Mouse (Mus musculus) liver, adult 2 months (tissue): ENCODE results near the gene Elovl4. TPM values are rescaled to one million over a fixed set of nuclear protein-coding genes. Genes with fewer than 3 reads are reported as not detected.

Experiments used
- DNase-seq: peaks from one replicate; pipeline ENCODE4 v3.0.0-alpha.2; 2011; ENCODE audit warnings: low read depth, low spot score; ENCODE audit errors: extremely low read depth
- H3K27ac ChIP-seq: fragments of 200-500 bp; replicated peaks from 2 replicates; pipeline ENCODE4 v1.5.1; 2012; ENCODE audit warnings: low read depth, mild to moderate bottlenecking, control low read depth, inconsistent platforms, low read length; ENCODE audit not compliant: insufficient read depth
- H3K27me3 ChIP-seq: fragments of 200-500 bp; 2 replicates; pipeline ENCODE4 v1.6.1; 2012; ENCODE audit warnings: mild to moderate bottlenecking, moderate library complexity, low read length, inconsistent platforms; ENCODE audit not compliant: control insufficient read depth, insufficient read depth
- H3K36me3 ChIP-seq: fragments of 200-500 bp; 2 replicates; pipeline ENCODE4 v1.6.1; 2012; ENCODE audit warnings: low read length, inconsistent platforms; ENCODE audit not compliant: control insufficient read depth, insufficient read depth
- H3K4me1 ChIP-seq: fragments of 200-500 bp; 2 replicates; pipeline ENCODE4 v1.6.1; 2011; ENCODE audit warnings: low read length; ENCODE audit not compliant: control insufficient read depth, insufficient read depth
- H3K4me3 ChIP-seq: fragments of 200-500 bp; 2 replicates; pipeline ENCODE4 v1.5.1; 2011; ENCODE audit warnings: low read depth, mild to moderate bottlenecking, control low read depth, low read length, moderate library complexity; ENCODE audit not compliant: insufficient read depth
- H3K79me2 ChIP-seq: fragments of 200-500 bp; 2 replicates; pipeline ENCODE4 v1.6.1; 2012; ENCODE audit warnings: inconsistent platforms, mild to moderate bottlenecking, low read length, moderate library complexity; ENCODE audit not compliant: control insufficient read depth, insufficient read depth
- H3K9ac ChIP-seq: fragments of 200-500 bp; 2 replicates; pipeline ENCODE4 v1.6.1; 2012; ENCODE audit warnings: low read depth, mild to moderate bottlenecking, control low read depth, inconsistent platforms, low read length
- CTCF ChIP-seq: fragments of 200-500 bp; IDR thresholded peaks from 2 replicates; pipeline ENCODE4 v1.5.1; 2011; ENCODE audit warnings: low read depth, low read length, control low read depth
- POLR2A ChIP-seq: fragments of 200-500 bp; IDR thresholded peaks from 2 replicates; pipeline ENCODE4 v1.6.1; 2011; ENCODE audit warnings: low read length, control low read depth; ENCODE audit not compliant: insufficient read depth; ENCODE audit errors: extremely low read depth
- WGBS: fragments of 180-500 bp; shearing (Covaris S2); methylation state at CpG from one replicate; pipeline ENCODE4 v1.1.7; 2018; 5-methylcytosine and 5-hydroxymethylcytosine counted together
- polyA plus RNA-seq: library from polyadenylated mRNA; depleted of rRNA; stranded (reverse); fragments of >200 nt; gene quantifications from 2 replicates; pipeline ENCODE4 v1.2.3, GENCODE M21; 2012; rRNA removed
- total RNA-seq: library from RNA; depleted of rRNA; stranded (reverse); fragments of >200 nt; gene quantifications from 2 replicates; pipeline ENCODE4 v1.2.3, GENCODE M21; 2014; rRNA removed

Elovl4 gene
- total and polyA plus RNA-seq, 2 experiments, result not detected

- Histone ChIP-seq H3K36me3 (no peaks in the 10 kb centered on the region), H3K4me3 (no peak overlapping the region), H3K27me3 (no peaks in the 10 kb centered on the region), H3K9ac (no peak overlapping the region), H3K4me1 (no peaks in the 10 kb centered on the region), H3K79me2 (no peaks in the 10 kb centered on the region), H3K27ac (no peak overlapping the region)
- TF ChIP-seq POLR2A, result no peak
- TF ChIP-seq CTCF, result no peak
- 87% methylated on average over 4 of the region's 4 CpGs for WGBS
- no peak for DNase-seq
Measured at GRCm38 (mm10) chr9:83761318-83761717, 44.8 kb downstream of the Elovl4 start.

- DNase-seq, result no peak
- H3K27ac ChIP-seq, result no peak overlapping the region
- whole genome bisulfite sequencing, result 90% methylated on average over 2 of the region's 2 CpGs
Measured at GRCm38 (mm10) chr9:83731877-83732276, 74.2 kb downstream of the Elovl4 start.

GRCm38 (mm10) chr9:83730836-83731235 lies 75.2 kb downstream of the Elovl4 start:
- Histone ChIP-seq H3K27ac (no peak overlapping the region), H3K27me3 (no peaks in the 10 kb centered on the region), H3K79me2 (no peaks in the 10 kb centered on the region), H3K4me3 (no peak overlapping the region), H3K9ac (no peak overlapping the region), H3K4me1 (peaks cover 3% of the 10 kb centered on the region; the same call in 1 of the 2 replicates), H3K36me3 (no peaks in the 10 kb centered on the region)
- 72% methylated on average over 7 of the region's 7 CpGs for WGBS
- TF ChIP-seq POLR2A (no peak), CTCF (no peak)
- no peak for DNase-seq

More at GRCm38 (mm10) chr9:83731877-83732276, 74.2 kb downstream of the Elovl4 start:
- H3K27me3 ChIP-seq, result no peaks in the 10 kb centered on the region
- no peak overlapping the region for H3K4me3 ChIP-seq
- no peak for TF ChIP-seq POLR2A
- no peak for TF ChIP-seq CTCF
- H3K4me1 ChIP-seq, result peaks cover 3% of the 10 kb centered on the region; the same call in 1 of the 2 replicates
- no peaks in the 10 kb centered on the region for H3K79me2 ChIP-seq
- H3K9ac ChIP-seq, result no peak overlapping the region
- H3K36me3 ChIP-seq, result no peaks in the 10 kb centered on the region

Other genes with a start within 250 kb of the Elovl4 start
- gene Ttk, start 28.4 kb upstream of the Elovl4 start, total RNA-seq, result 0.18 and 0.74 TPM in 2 replicates
- gene Ttk, start 28.4 kb upstream of the Elovl4 start, polyA plus RNA-seq, result not detected in 2 replicates
- 85.8 and 99.6 TPM in 2 replicates for gene Bckdhb, start 118.9 kb upstream of the Elovl4 start, total RNA-seq
- 66.0 and 76.8 TPM in 2 replicates for gene Bckdhb, start 118.9 kb upstream of the Elovl4 start, polyA plus RNA-seq